ENCODE assay signal across 9 mouse cellular contexts in the genomic region with DNA sequence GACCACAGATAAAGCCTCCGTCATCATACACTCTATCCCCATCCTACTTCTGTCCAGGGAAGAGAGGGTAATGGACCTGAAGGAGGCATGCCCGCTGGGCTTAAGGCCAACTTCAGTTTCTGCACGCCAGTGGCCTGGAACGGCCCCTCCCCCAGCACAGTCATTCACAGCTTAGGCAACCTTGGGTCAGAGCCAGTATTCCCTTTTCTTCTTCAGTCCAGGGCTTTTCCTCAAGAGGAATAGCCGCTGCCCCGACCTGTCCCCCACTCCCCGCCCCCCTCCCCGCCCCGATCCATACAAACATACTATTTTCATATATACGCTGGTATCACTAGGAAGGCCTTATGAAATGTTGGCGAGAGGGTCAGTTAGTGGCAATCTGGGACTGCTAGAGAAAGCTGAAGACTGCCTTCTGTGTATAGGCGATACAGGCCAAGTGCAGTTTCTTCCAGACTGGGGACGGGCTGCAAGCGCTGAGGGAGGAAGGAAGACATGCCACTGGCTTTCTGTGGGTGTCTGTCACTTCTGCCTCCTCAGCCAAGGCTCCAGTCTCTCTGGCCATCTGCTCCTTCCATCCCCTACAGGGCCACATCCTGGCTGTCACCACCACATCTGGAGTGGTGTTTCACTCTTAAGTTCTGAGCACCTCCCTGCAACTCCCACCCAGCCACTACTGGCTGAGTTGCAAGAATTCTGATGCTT.
DNase-seq lines count a peak whose midpoint lies in the region; ATAC-seq lines count a peak whose summit lies in the region.
"Had no signal": no experiment of that assay in that cellular context is flagged by ENCODE, and none has a peak within 500 bp of the region (broad histone marks: within the 10 kb centered on the region; RNA-seq: fewer than 3 reads in every experiment).

No protein-coding gene starts in this region.

- peaks cover 8% of the 10 kb centered on the region; the same call in 1 of the 2 replicates for H3K4me1 ChIP-seq in midbrain, embryonic 16.5 days (ENCODE audit: control insufficient read depth, insufficient read depth, low read length)

- H3K4me2 ChIP-seq in midbrain, embryonic 16.5 days (ENCODE audit: low read length) = no peak overlapping the region
- H3K4me2 ChIP-seq: midbrain, embryonic 12.5 days had no signal

- no peaks in the 10 kb centered on the region for H3K36me3 ChIP-seq in midbrain, embryonic 16.5 days (ENCODE audit: control insufficient read depth, insufficient read depth, low read length)
- H3K36me3 ChIP-seq: midbrain, embryonic 12.5 days had no signal

- H3K9me3 ChIP-seq in midbrain, embryonic 16.5 days (replicated peaks; ENCODE audit: control insufficient read depth, low read length, poor library complexity, severe bottlenecking) = no peaks in the 10 kb centered on the region
- H3K9me3 ChIP-seq: midbrain, embryonic 12.5 days had no signal

- no peak overlapping the region for H3K4me3 ChIP-seq in midbrain, embryonic 16.5 days (ENCODE audit: low read depth, low read length)
- H3K4me3 ChIP-seq: midbrain, embryonic 12.5 days had no signal

- H3K27ac ChIP-seq in midbrain, embryonic 16.5 days (ENCODE audit: low read length) = no peak overlapping the region
- H3K27ac ChIP-seq: midbrain, embryonic 12.5 days had no signal

- peak; percentile 13 to 22; a peak in 1 of 4 replicates for ATAC-seq in hematopoietic stem cell, adult 5-6 weeks (replicated peaks in 1 of 2; ENCODE audit: insufficient read depth in 1 of 2, low FRiP score in 2 of 2, low TSS enrichment in 1 of 2, low read depth in 1 of 2, poor library complexity in 2 of 2, severe bottlenecking in 2 of 2)
- ATAC-seq in midbrain, embryonic 16.5 days = peak; percentile 42; the same call in 1 of the 2 replicates

- H3K9ac ChIP-seq in midbrain, embryonic 16.5 days (ENCODE audit: low read depth, low read length) = no peak overlapping the region
- H3K9ac ChIP-seq: midbrain, embryonic 12.5 days had no signal

- DNase-seq in layer of hippocampus, adult 11-12 months (ENCODE audit: low spot score) = peak; percentile 65
- DNase-seq in layer of hippocampus, adult 9-10 months (ENCODE audit: low spot score) = no peak
- peak; percentile 31 for DNase-seq in fibroblast of lung, adult 2 months (ENCODE audit: low read depth)
- peak; percentile 65 for DNase-seq in layer of hippocampus, adult 9-11 months
- DNase-seq in yolk sac, embryonic 10.5 days (ENCODE audit: low spot score) = no peak
- no peak for DNase-seq in embryo, embryonic 11 days

- 50% methylated on average over 14 of the region's 14 CpGs for WGBS in midbrain, embryonic 16.5 days

- no peaks in the 10 kb centered on the region for H3K27me3 ChIP-seq in midbrain, embryonic 16.5 days (ENCODE audit: control insufficient read depth, insufficient read depth, low read depth, low read length)

Comparison
In these comparisons a context has a peak if more than half of its experiments do, and no peak if none do; other contexts are left out.
1. DNase-seq: peak in layer of hippocampus, adult 11-12 months (single experiment), fibroblast of lung, adult 2 months (single experiment) and layer of hippocampus, adult 9-11 months (single experiment); none in layer of hippocampus, adult 9-10 months (single experiment), yolk sac, embryonic 10.5 days (single experiment) and embryo, embryonic 11 days (single experiment).